Mouse (Mus musculus) ovary, adult 18-20 months (tissue): ENCODE measurements around the gene Aurka.

Experiments used
- DNase-seq: peaks from one replicate; pipeline ENCODE4 v3.0.0; 2022; ENCODE audit warnings: low spot score, mixed read lengths

Aurka gene

DNA sequence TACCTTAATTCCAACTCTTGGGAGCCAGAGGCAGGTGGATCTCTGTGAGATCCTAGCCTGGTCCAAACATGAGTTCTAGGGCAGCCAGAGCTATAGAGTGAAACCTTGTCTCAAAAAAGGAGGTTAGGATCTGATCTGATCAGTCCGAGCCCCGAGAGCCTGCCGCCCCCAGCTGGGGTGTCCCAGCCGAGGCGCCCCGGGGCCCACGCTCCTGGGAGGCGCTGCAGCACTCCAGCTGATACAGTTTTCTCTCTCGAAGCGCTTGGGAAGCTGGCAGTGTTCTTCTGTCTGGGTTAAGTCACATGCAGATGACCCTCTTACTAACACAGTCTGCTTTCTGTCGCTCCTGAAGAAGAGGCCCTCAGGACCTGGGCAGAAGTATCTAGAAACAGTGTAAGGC, 11.0 kb upstream of the Aurka start:
- no peak for DNase-seq

DNA sequence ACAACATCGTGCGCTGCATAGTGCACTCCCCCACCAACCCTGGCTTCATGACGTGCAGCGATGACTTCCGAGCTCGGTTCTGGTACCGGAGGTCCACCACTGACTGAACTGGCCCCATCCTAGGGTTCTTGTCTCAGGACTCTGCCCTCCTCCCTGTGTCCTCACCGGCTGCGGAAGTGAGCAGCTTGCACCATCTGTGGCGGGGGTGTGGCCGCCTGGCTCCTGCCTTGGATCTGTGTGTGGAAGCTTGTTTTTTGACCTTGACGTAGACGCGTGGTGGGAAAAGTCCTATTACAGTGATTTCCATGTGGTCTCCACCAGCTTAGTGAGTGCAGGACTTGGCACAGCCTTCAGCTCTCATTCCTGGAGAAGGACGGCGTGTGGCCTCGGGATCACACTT, 10.2 kb upstream of the Aurka start:
- peak; percentile 24 for DNase-seq

DNA sequence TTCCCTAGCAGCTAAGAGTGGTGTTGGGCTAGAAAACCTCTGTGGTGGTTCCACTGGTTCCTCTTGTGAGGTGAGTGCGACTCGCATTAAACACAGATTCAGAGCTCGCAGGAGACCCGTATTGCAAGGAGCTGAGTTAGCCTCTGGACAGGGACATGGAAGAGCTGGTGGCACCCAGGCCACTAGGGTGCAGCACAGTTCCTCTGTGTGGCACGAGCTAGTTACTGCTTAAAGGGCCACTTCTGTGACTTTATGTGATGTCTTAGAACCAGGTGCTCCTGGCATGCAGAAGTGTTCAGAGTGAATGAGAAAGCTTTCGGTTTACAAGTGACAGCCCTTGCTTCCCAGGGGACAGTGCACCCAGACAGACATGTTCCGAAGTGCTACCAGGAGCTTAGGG, 8.0 kb upstream of the Aurka start:
- no peak for DNase-seq

DNA sequence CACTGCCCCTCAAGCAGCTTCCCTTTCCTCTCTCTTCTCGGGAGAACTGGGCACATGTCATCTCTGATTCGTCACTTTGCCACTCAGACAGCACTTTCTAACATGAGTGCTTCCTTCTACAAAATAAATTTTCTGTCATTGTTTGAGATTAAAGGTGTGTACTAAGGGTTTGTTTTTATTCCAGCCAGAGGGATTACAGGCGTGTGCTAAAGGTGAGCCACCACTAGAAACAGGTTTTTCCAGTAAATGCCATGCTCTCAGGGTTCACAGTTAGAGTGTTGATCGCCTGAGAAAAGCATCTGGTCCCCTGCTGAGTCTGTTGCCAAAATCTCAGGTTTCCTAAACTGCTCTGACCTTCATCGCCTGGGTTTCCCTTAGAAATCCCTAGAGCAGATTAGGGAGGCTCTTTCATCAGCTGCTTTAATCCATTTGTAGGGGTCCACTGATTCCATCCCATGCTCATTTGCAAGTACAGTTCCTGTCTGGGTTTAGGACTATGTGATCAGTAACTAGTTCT, 6.7 kb upstream of the Aurka start:
- no peak for DNase-seq

DNA sequence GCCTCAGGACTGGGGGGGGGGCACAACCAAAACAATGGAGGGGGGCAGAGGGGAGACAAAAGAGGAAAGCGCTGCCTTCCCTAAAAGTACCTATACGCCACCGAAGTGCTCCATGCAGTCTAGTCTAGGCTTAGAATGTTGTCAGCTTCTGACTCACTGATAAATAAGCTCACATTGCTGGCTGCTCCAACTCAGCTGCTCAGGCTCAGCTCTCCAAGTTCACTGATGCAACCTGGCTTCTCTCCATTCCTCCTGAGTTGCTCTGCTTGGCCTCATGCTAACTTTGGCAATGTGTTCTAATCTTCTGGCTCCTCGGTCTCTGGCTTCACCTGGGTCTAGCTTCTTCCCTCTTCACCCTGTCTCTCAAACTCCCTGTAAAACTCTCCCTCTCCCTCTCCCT, 6.2 kb upstream of the Aurka start:
- no peak for DNase-seq

DNA sequence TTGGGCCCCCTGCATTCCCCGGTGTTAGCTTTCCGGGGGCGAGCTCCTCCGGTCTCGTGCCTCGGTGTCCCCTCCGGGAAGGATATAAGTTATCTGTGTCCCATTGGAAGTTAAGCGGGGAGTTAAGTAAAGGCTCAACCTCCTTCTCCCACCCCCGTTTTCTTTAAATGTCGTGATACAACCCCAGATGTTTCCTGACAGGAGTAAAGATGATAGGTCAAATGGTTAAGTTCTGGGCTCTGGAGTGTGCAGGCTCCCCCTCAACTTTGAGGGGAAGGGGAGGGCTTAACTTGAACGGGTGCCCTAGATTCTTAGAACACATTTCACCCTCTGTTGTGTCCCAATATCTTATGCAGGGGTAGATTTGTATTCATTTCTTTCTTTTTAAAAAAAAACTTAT, 923 bp upstream of the Aurka start:
- no peak for DNase-seq

DNA sequence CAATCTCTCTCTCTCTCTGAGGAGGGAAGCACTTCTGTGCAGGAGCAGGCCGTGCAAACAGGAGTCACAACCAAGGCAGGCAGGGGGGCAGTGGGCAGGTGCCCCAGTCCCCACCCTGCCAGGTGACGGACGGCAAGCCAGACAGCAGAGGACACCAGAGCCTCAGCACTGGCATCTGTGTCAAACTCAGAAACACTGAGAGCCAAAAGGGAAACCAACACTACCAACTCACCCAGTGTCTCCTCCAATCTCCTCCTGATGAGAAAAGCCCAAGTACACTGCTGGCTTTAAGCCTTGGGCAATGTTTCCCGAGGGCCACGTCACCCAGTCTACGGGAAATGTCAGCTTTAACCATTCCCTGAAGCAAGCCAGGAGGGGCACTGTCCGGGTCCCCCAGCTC, 7.2 kb downstream of the Aurka start:
- DNase-seq: no peak

DNA sequence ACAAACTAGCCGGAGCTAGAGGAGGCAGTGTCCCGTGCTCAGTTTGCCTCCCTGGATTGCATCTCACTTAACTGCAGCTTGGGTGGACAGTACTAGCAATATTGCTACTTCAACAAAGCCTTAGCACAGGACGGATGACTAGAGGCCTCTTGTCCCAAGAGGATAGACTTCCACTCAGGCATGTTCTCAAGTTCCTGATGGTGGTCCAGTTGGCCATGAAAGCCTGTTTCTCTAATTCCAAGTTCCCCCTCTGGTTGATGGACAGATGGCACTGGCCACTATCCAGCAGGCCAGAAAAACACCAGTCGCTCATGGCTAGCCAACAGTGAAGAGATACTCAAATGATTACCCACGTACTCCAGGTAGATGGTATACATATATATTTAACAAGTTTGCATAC, 14.5 kb downstream of the Aurka start:
- no peak for DNase-seq

DNA sequence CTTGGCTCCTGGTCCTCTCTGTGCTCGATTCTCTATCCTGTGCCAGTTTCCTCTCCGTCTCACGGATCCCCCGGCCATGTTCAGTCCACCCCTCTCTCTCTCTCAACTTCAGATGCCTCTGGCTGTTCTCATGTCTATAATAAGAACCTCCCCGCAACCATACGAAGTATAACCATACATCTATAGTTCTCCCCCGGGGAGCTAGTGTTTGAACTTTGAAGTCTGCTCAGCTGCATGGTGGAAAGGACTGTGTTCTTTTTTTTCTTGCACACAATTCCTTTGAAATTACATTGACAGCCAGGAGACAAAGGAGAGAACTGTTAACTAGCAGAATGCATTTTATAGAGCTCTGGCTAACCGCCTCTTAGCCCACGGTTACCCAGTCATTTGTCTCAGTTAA, 15.6 kb downstream of the Aurka start:
- no peak for DNase-seq

DNA sequence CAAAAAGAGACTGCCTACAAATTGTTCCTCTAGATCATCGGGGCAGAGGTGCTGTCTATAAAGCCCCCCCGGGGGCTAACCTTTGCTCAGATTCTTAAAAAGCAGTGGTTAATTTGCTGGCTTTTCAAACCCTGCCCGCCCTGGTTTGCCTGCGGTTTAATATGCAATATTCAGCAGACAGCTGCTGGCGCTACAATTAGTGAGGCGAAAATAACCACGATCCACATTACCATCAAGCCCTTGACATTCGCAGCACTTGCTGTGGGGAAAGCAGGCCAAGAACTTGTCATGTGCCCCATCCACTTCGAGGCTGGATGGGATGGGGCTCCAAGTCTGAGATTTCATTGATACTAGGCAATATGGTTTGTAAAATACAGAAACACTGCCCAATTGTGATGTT, 17.1 kb downstream of the Aurka start:
- no peak for DNase-seq

DNA sequence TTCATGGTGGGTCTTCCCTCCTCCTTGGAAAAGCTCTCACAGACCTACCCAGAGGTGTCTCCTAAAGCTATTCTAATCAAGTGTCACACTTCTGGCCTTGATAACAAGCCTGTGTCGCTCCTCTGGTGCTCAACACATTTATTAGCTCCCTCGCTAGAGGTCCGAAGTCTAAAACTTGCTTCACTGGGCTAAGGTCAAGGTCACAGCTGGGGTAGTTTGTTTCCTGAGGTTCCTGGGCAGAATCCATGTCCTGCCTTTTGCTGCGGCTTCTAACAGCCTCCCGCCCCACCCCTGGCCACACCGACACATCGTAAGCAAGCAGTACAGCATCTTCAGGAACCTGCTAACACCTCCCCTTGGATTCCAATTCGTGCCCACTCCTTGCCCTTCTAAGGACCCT, 19.6 kb downstream of the Aurka start:
- no peak for DNase-seq

DNA sequence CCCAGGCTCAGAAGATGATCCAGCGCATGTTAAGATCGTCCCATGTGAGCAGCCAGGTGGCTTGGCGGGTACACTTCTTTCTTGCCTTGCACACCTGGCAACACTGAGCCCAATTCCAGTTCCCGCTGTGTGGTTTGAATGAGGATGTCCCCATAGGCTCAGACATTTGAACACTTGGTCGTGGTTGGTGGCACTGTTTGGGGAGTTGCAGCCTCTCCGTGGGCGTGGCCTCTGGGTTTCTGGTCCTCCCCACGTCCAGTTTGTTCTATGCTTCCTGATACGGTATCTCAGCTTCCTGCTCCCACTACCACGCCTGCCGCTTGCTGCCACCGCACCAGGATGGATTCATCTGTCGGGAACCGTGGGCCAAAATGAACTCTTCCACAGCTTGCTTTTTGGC, 20.6 kb downstream of the Aurka start:
- DNase-seq: no peak

DNA sequence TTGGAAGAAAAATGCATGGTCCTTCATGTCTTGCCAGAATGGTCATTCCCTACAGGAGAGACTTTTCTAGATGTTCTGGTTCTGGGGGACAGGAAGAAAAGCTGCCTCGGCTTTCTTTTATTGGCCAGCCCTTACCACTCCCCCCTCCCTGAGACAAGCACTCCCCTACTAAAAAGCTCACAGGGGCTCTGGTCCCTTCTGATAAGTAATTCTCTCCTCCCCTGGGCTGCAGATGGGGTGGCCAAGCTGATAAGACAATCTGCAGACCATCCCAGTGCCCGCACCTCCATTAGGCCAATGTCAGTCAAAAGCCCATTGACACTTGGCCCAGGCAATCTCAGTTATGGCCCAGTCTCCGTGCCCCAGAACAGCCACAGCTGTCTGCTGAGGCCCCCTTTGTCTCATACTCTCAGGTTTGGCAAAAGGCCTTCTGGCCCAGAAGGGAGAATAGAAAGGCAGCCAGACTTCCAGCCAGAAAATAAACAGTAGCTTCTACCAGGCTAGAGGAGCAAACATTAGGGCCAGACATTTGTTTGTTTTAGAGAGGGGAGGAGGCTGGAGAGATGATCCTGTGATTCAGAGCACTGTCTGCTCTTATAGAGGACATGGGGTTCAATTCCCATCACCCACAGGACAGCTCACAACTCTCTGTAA, 21.9 kb downstream of the Aurka start:
- no peak for DNase-seq

DNA sequence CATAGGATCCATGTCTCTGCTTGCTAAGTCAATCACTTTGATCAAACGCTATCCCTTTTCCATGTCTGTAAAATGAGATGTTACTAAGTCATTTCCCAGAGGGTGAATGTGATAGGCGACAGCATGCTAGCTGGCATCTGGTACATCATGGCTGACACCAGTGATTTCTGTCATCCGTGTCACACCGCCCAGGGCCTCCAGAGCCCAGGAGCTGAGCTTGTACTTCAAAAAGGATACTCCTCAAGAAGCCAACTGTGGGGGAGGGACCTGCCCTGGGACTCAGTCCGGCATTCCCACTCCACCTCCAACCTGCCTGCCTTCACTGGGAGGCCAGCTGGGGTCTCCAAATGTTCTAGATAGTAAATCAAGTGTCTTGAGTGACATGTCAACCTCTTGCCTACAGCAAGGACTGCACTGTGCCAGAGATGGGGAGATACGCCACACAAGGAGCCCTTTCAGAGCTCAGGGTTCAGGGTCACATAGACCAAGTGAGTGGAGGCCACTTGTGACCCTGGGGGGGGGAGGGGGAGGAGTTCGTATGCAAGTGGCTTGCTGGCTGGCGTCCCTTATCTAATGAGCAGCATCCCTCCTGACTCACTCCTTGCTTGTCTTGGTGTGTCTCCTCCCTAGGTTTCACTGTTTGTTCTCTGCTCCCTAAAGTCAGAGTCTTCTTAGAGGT, 23.3 kb downstream of the Aurka start:
- no peak for DNase-seq

DNA sequence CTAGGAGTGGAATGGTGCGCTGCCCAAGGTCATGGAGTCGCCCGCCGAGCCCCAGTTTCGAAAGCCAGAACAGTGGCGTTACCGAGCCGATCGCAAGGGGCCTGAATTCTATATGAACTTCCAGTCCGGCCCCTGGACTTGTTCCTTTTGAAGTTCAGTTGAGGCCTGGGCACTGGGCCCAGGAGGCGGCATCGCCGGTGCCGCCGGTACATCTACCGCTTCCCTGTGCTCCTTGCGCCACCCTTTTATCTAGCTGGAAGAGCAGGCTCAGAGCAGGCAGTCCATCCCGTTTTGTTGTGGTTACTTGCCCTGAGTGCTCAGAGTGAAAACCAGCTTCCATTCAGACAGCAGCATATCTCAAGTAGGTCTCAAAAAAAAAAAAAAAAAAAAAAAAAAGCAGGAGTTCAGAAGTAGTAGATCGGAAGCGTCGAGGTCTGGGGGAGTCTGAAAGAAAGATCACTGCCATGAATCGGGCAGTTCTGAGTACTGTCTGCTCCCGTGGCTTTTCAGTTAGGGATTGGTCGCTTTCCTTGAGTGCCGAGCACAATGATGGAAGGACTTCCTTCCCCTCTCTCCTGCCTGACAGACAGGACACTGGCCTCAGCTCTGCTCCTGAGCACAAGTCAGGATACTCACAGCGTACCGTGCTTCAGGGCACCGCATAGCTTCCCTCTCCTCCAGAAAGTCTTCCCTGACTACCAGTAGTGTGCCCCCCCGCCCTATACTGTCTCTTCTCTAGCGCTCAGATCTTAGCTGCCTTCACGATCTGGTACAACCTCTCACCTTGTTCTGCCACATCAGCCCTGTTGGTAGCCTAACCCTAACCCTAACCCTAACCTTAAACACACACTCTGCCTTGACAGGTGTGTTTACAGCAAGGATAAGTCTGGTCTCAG, 24.1 kb downstream of the Aurka start:
- peak; percentile 37 for DNase-seq

DNA sequence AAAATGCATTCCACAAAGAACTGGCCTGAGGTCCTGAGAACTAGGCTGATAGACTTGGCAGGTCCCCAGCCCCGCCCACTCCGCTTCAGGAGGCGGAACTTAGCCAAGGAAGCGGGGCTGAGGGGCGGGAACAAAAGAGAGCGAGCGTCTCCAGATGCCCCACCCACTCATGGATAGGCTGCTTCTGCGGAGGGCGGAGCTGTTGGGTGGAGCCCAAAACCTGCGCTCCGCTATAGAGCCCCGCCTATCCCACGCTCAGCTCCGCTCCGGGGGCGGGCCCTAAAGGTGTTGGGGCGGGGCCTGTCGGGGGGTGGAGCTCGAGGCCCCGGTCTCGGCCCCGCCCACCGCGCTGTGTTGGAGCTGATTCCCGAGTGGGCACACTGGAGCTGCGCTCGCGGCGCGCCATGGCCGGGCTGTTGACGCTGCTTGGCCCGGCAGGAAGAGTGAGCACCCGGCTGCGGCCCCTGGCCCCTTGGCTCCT, 25.0 kb downstream of the Aurka start, which contains the start of gene Fam210b:
Fam210b (plus strand) TSS at position 308 of the 481 bp plus-strand sequence.
- DNase-seq: peak; percentile 97

DNA sequence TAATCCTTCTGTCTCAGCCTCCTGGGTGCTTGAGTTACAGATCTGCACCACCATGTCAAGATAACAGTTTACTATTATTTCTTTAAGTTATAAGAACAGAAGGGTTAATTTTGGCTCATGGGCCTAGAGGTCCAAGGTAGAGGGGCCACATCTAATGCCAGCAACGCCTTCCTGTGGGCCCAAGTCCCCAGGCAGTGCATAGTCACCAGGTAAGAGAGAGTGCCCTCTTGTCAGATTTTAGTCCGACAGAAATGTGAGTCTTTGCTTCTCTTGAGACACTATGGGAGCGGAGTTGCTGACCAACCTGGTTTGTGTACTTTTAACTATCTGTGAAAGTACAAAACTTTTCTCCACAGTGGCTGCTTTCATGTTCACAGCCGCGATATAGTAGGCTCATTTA, 25.7 kb downstream of the Aurka start:
- no peak for DNase-seq

DNA sequence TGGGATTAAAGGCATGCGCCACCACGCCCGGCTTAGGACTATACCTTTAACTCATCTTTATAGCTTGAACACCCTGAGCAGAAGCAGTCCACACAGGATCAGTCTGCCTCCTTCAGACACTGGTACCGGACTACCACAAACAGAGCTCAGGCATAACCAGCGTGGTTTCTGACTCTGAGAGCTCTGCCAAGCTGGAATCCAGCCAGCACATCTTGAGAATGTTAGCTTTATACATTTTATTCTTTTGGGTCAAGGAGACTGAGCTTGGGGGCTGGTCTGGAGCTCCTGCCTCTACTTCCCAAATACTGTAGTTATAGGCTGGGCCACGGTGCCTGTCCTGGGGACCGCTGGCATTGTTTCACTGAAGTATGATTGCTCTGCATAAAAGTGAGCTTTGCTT, 26.6 kb downstream of the Aurka start:
- no peak for DNase-seq

DNA sequence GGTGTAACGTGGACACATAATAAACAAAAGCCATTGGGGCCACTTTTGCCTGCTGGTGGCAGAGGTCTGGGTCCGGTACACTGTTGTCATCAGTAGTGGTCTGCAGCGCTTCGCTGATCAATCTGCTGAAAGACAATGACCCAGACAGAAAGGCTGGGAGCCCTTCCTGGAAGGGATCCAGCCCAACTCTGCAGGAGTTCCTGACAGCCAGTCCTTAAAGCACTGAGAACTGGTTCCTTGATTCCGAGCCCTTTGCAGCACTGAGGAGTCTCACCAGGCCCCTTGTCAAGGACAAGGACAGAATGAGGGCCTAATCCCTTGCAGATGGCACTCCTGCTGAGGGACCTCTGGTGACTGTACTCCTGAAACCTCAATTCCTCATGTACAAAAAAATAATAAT, 28.7 kb downstream of the Aurka start:
- DNase-seq: no peak

DNA sequence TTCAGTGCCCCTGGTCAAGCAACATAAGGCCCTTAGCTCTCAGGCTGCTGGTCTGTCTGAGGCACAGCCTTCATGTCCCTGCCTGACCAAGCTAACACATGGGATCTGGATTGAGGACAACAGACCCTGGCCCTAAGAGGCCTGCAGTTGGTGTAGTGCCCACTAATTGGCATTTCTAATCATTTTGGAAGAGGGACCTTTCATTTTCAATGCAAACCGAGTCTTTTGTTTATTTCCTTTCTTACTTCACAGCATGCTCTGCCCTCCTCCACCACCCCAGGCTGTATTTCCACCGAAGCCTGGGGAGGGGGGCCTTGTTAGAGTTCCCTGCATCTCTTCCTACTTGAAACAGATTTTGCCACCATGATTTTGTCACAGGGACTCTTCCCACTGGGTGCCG, 29.4 kb downstream of the Aurka start:
- DNase-seq: no peak

DNA sequence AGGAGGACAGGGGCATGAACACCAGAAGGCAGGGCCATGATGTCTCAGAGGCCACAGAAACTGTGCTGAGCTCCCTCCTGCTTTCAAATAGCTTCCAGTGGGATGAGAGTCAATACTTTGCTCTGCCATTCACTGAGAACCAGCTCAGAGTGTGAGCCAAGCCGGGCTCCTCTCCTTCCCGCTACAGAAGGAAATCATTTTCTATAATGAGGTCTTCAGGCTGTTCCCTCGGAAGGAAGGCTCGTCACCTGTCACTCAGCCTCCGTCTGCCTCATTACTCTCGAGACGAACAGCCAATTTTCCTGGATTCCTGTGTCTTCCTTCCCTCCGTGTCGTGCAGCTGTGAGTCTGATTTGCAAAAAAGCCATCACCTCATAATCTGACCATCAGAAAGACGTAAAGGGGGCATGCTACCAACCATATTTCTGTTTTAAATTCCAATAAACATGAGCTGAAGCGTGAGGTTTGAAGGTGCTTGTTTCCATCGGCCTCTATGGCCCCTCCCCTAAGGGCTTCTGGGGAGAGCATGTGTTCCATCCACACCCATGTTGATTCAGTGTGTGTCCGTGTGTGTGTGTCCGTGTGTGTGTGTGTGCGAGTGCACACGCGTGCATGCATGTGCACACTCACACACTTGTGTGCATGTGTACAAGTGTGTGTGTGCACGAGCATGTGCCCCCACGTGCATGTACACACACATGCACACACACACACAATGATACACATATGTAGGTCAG, 32.0 kb downstream of the Aurka start:
- no peak for DNase-seq

DNA sequence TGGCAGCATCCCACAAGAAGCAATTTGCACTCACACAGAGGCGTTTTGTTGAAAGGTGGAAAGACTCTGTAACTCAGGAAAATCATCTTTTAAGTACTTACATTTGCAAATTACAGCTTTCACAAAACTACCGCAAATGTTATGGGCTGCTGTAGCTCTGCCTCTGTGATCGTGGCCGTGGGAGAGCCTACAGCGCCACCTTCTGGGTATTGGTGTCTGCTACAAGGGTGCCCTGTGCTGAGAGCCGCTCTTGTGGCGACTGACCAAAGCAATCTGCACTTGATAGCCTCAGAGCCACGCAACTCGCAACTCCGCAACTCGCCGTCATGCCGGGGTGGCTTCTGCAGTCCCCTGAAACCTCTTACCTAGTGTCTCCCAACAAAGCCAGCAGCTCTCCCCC, 41.2 kb downstream of the Aurka start:
- DNase-seq: no peak
